Mouse (Mus musculus) cerebellum, adult (tissue): ENCODE data around the gene Slc26a6.

Experiments
- ATAC-seq: cut with Nextera tagmentation; 2 replicates; pipeline ENCODE4 v1.9.2; 2017; ENCODE audit warnings: mild to moderate bottlenecking, moderate library complexity, mixed read lengths; ENCODE audit not compliant: insufficient number of reproducible peaks, low FRiP score, low TSS enrichment

The Slc26a6 gene

GRCm38 (mm10) chr9:108949967-108950728 is 97.1 kb downstream of the Slc26a6 start:
- no peak for ATAC-seq

GRCm38 (mm10) chr9:108953081-108953636 is 100.1 kb downstream of the Slc26a6 start, which contains the start of gene Col7a1:
Col7a1 (plus strand) TSS chr9:108953586.
- ATAC-seq: no peak

DNA sequence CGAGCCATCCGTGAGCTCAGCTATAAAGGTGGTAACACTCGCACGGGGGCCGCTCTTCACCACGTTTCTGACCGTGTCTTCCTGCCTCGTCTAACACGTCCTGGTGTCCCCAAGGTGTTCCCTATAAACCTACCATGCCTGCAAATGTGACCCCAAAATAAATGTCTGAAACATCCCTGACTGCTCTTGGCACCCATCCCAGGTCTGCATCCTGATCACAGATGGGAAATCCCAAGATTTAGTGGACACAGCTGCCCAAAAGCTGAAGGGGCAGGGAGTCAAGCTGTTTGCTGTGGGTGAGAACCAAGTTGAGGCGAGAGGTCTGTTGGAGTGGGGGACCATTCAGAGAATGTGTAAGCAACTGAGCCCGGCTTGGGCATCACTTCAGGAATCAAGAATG is 102.2 kb downstream of the Slc26a6 start:
- no peak for ATAC-seq

DNA sequence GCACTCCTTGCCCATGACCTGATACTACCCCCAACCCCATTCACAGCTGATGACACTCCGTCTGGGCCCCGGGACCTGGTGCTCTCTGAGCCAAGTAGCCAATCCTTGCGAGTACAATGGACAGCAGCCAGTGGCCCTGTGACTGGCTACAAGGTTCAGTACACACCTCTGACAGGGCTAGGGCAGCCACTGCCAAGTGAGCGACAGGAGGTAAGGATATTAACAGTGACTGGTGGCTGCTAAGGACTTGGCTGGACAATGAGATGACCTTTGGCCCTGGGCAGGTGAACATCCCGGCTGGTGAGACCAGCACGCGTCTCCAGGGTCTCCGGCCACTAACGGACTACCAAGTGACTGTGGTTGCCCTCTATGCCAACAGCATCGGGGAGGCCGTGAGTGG is 102.8 kb downstream of the Slc26a6 start:
- ATAC-seq: no peak
